Mouse (Mus musculus) C2C12 (cell line): ENCODE measurements around the gene Fstl5.

ENCODE experiments used
- CTCF ChIP-seq: IDR thresholded peaks from one replicate; pipeline ENCODE4 v1.5.1; 2011; ENCODE audit not compliant: control insufficient read depth, insufficient read depth, insufficient read length
- FOSL1 ChIP-seq: IDR thresholded peaks from one replicate; pipeline ENCODE4 v1.8.0; 2011; ENCODE audit warnings: mild to moderate bottlenecking, low read length; ENCODE audit not compliant: poor library complexity, insufficient read depth, severe bottlenecking
- MAX ChIP-seq: IDR thresholded peaks from one replicate; pipeline ENCODE4 v1.6.1; 2011; ENCODE audit warnings: mild to moderate bottlenecking, control low read depth
- MYOD1 ChIP-seq: IDR thresholded peaks from one replicate; pipeline ENCODE4 v1.6.1; 2011; ENCODE audit warnings: low read depth; ENCODE audit not compliant: control insufficient read depth, insufficient read length
- MYOG ChIP-seq: IDR thresholded peaks from one replicate; pipeline ENCODE4 v1.6.1; 2011; ENCODE audit not compliant: control insufficient read depth, insufficient read length; ENCODE audit errors: extremely low read depth
- USF1 ChIP-seq: IDR thresholded peaks from one replicate; pipeline ENCODE4 v1.6.1; 2011; ENCODE audit warnings: low read depth, mild to moderate bottlenecking, control low read depth, moderate library complexity

GRCm38 (mm10) chr3:76739221-76739620 is 665.2 kb downstream of the Fstl5 start:
- TF ChIP-seq CTCF: no peak
- TF ChIP-seq USF1: no peak
- no peak for TF ChIP-seq MAX
- TF ChIP-seq MYOG: no peak
- TF ChIP-seq MYOD1: no peak
- no peak for TF ChIP-seq FOSL1
